In the genomic region with DNA sequence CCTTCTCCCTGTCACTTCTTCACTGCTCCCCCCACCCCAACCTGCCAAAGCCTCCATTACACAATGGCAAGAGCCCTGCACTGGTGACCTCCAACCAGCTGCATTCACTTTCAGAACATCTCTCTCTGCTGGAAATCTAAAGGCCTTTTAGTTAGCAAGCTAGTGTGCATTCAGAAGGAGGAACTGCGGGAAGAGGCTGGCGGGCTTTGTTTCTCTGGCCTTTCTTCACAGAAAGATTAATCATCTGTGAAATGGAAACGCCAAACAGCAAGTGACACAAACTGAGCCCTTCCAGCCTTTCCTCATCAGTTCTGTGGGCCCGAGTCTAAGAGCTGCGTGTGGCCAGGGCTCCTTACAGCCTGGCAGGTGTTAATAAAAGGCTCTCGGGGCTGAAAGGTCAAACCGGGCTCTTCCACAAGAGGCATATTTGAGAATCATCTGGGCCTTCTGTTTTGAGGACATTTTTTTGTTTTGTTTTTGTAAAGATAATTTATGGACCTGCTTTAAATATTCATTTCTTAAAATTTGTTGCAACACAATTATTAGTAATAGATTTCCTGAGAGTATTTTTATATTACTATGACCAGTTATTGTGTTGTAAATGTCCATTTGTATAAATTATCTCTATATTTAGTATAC, we compare ENCODE assay signal across 12 mouse cellular contexts.
DNase-seq lines count a peak whose midpoint lies in the region; ATAC-seq and TF ChIP-seq lines count a peak whose summit lies in the region.
"Had no signal": no experiment of that assay in that cellular context is flagged by ENCODE, and none has a peak within 500 bp of the region (broad histone marks: within the 10 kb centered on the region; RNA-seq: fewer than 3 reads in every experiment).

No protein-coding gene starts in this region.

- no peaks in the 10 kb centered on the region; the same call in 1 of the 2 replicates for H3K36me3 ChIP-seq in hindbrain, embryonic 10.5 days
- H3K36me3 ChIP-seq in midbrain, postnatal 0 days (ENCODE audit: insufficient read depth, low read length), result no peaks in the 10 kb centered on the region
- H3K36me3 ChIP-seq in heart, embryonic 12.5 days, result no peaks in the 10 kb centered on the region
- H3K36me3 ChIP-seq: limb, embryonic 13.5 days had no signal

- H3K4me1 ChIP-seq in hindbrain, embryonic 10.5 days (replicated peaks), result peaks cover 41% of the 10 kb centered on the region
- 0 out of 2 replicates have a peak, but pooled peaks cover 3% of the 10 kb centered on the region for H3K4me1 ChIP-seq in midbrain, postnatal 0 days (ENCODE audit: insufficient read depth, low read length)
- H3K4me1 ChIP-seq in heart, embryonic 12.5 days (replicated peaks), result no peaks in the 10 kb centered on the region

- 13% methylated on average over 7 of the region's 7 CpGs for WGBS in hindbrain, embryonic 10.5 days
- 25% methylated on average over 7 of the region's 7 CpGs for WGBS in midbrain, postnatal 0 days
- WGBS in heart, embryonic 12.5 days, result 65% methylated on average over 7 of the region's 7 CpGs

- peak; percentile 4 to 15 for DNase-seq in cerebellum, postnatal 14 days
- no peak for DNase-seq in cerebellum, postnatal 36 days
- DNase-seq in embryo, embryonic 10.5 days (ENCODE audit: low spot score), result peak; percentile 87
- peak; percentile 75 for DNase-seq in hindbrain, embryonic 10.5 days (ENCODE audit: low spot score)
- DNase-seq in midbrain, postnatal 0 days (ENCODE audit: low spot score), result peak; percentile 54
- no peak for DNase-seq in gastrocnemius, postnatal 4 days (ENCODE audit: low spot score in 2 of 2)
- DNase-seq: kidney, postnatal 14 days had no signal

- no peak overlapping the region for H3K4me2 ChIP-seq in midbrain, postnatal 0 days (ENCODE audit: low read depth, low read length, poor library complexity, severe bottlenecking)
- no peak overlapping the region for H3K4me2 ChIP-seq in heart, embryonic 12.5 days
- H3K4me2 ChIP-seq: limb, embryonic 13.5 days had no signal

- H3K27me3 ChIP-seq in hindbrain, embryonic 10.5 days (ENCODE audit: insufficient read depth, poor library complexity, severe bottlenecking), result peaks cover 4% of the 10 kb centered on the region; the same call in 1 of the 2 replicates
- no peaks in the 10 kb centered on the region for H3K27me3 ChIP-seq in midbrain, postnatal 0 days (ENCODE audit: insufficient read depth, low read length)
- no peaks in the 10 kb centered on the region for H3K27me3 ChIP-seq in heart, embryonic 12.5 days (replicated peaks)
- H3K27me3 ChIP-seq: limb, embryonic 13.5 days; Patski had no signal

- H3K9me3 ChIP-seq in hindbrain, embryonic 10.5 days, result no peaks in the 10 kb centered on the region
- no peaks in the 10 kb centered on the region for H3K9me3 ChIP-seq in midbrain, postnatal 0 days (ENCODE audit: low read length)
- H3K9me3 ChIP-seq in heart, embryonic 12.5 days (replicated peaks), result no peaks in the 10 kb centered on the region
- H3K9me3 ChIP-seq: limb, embryonic 13.5 days had no signal

- H3K9ac ChIP-seq in midbrain, postnatal 0 days (replicated peaks; ENCODE audit: low read length, poor library complexity, severe bottlenecking), result no peak overlapping the region
- H3K9ac ChIP-seq in heart, embryonic 12.5 days, result no peak overlapping the region
- H3K9ac ChIP-seq: limb, embryonic 13.5 days had no signal

- H3K4me3 ChIP-seq in hindbrain, embryonic 10.5 days, result no peak overlapping the region
- no peak overlapping the region for H3K4me3 ChIP-seq in midbrain, postnatal 0 days (ENCODE audit: low read depth, low read length)
- no peak overlapping the region for H3K4me3 ChIP-seq in heart, embryonic 12.5 days
- H3K4me3 ChIP-seq: erythroblast, embryonic 14.5 days; limb, embryonic 13.5 days had no signal

- 0 out of 2 replicates have a peak overlapping the region, but pooled peaks have one; percentile 5 for H3K27ac ChIP-seq in hindbrain, embryonic 10.5 days
- no peak overlapping the region for H3K27ac ChIP-seq in midbrain, postnatal 0 days (ENCODE audit: low read depth, low read length)
- H3K27ac ChIP-seq in heart, embryonic 12.5 days (ENCODE audit: poor library complexity, severe bottlenecking), result no peak overlapping the region
- H3K27ac ChIP-seq: limb, embryonic 13.5 days had no signal

- no peak for ATAC-seq in midbrain, postnatal 0 days (ENCODE audit: low FRiP score)
- no peak for ATAC-seq in frontal cortex, adult (ENCODE audit: low TSS enrichment)
- no peak for ATAC-seq in heart, embryonic 12.5 days (ENCODE audit: insufficient number of reproducible peaks, low FRiP score)
- ATAC-seq: Patski had no signal

- TF ChIP-seq CTCF in midbrain, postnatal 0 days (IDR thresholded peaks at IDR 0.05), result no peak

Comparison
In these comparisons a context has a peak if more than half of its experiments do, and no peak if none do; other contexts are left out.
1. DNase-seq: peak in cerebellum, postnatal 14 days (2 of 2), embryo, embryonic 10.5 days (single experiment), hindbrain, embryonic 10.5 days (single experiment) and midbrain, postnatal 0 days (single experiment); none in cerebellum, postnatal 36 days (0 of 2) and gastrocnemius, postnatal 4 days (0 of 2).